Mouse (Mus musculus) layer of hippocampus, adult 8-10 months (tissue): ENCODE results near the gene Hydin. TPM values are rescaled to one million over a fixed set of nuclear protein-coding genes. Genes with fewer than 3 reads are reported as not detected.
A peak's percentile ranks its signal among the peaks of the same experiment; 100 is the strongest.
"Not testable (repeated sequence)": the region's sequence is repeated elsewhere in the genome, so short reads cannot be mapped to it uniquely, and the experiment has no call there.

Experiments used
- DNase-seq, 2 experiments: peaks; one replicate each; pipeline ENCODE4 v3.0.0; 2022; ENCODE audit warnings: low spot score in 2 of 2
- total RNA-seq, 4 experiments: library from RNA; stranded (reverse); gene quantifications; 2 replicates each; pipeline ENCODE4 v1.2.4; 2022

The Hydin gene
- under 1 TPM; 0.63 to 0.96 (median 0.70) TPM for total RNA-seq

DNA sequence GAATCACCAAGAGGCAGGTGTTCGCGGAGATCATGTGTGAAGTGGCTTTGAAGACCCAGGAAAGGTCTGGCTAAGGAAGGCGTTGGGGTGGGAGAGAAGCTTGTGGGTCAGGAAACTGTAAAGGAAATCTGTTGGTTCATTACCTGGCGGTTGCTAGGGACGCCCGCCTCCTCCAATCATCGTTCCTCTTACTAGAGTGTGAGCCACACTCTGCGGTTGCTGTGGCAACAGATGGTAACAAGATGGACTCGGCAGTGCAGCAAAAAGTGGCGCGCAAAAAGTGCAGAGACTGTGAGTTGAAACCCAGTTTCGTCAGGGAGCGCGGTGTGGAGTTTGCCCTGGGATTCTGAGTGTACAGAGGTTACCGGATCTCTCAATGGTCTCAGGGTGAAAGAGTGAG lies at the start of gene Hydin:
Gene Hydin, plus strand, starts transcription at position 237 of the 400 bp plus-strand sequence.
- DNase-seq: peak; percentile 81 to 84

GRCm38 (mm10) chr8:110217198-110217597 lies 49.6 kb upstream of the Hydin start:
- no peak for DNase-seq

GRCm38 (mm10) chr8:110217681-110218131 lies 49.1 kb upstream of the Hydin start:
- DNase-seq: peak; percentile 99 to 100

- DNase-seq: no peak
These were observed 48.3 kb upstream of the Hydin start for GRCm38 (mm10) chr8:110218511-110218910.

DNA sequence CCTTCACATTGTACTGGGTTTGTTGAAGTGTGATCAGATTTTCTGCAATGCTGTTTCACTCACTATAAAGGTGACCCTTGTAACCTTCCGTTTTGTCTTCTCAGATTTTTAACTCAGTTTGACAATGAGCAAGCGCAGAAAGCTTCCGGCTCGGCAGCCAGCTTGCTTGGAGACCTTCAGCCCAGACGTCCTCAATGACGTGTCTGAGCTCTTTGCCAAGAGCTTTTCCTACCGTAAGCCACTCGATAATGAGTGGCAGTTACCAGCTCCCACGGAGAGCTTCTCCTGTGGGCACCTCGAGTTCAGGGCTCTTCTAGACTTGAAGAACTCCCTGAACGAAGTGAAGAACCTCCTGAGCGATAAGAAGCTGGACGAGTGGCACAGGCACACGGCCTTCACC lies 45.8 kb upstream of the Hydin start:
- DNase-seq: no peak

DNA sequence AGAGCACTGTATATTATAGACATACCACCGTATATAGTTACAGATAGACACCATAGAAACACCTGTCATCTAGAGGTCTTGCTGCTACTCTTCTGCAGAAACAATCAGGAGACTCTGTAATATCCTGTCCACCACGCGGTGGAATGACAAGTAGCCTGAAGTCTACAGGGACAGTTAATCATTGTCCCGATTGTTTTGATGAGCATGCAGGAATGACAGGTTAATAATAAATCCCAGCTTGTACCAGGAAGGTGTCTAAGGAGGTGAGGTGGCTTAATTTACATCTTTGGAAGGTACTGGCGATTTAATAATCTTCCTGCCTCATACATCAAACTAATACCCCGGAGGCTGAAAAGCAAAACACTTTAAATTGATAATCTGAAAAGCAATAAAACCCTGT lies 36.0 kb upstream of the Hydin start:
- no peak for DNase-seq

GRCm38 (mm10) chr8:110242278-110243177 lies 24.2 kb upstream of the Hydin start:
- DNase-seq: no peak

DNA sequence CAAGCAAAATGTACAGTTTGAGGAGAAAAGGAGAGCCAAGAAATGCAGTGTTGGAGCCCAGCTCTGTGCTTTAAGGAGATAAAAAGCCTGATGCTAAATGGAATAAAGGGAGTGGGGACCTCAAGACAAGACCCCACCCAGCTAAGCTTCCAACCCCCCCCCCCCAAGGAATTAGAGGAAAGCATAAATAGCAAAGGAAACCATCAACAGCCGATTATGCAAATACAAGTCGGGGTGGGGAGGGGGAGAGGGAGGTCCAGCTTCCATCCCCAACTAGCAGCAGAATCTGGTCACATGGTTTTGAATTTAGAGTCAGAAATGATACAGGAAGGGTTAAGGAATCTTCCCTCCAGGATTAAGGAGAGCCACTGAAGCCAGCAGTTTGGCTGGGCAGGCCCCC lies 22.2 kb upstream of the Hydin start:
- no peak for DNase-seq

- DNase-seq: no peak
These were observed 19.5 kb upstream of the Hydin start for GRCm38 (mm10) chr8:110247238-110247637.

- DNase-seq: no peak
These were observed 12.8 kb upstream of the Hydin start for GRCm38 (mm10) chr8:110253986-110254385.

DNA sequence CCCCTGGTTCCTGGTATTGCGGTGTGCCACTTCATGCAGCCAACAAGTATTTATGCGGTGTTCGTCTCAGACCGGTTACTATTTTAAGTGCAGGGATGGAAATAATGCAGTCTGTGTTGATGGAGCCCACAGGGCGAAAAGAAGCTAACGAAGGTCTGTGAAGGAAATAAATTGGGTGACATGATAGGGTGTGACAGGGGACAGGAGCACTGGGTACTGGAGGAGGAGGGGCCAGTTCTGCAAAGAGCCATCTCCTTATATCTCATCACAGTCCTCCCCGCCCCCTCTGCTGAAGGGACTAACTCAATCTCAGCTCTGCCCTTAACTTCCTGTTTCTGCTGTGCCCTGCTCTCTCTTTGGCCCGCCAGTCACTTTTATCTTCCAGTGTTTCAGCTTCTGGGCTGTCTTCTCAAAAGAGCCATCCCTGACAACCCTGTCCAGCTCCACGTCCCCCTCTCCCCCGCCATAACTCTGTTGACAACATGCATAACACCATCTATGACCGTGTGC lies 926 bp upstream of the Hydin start:
- DNase-seq: no peak

DNA sequence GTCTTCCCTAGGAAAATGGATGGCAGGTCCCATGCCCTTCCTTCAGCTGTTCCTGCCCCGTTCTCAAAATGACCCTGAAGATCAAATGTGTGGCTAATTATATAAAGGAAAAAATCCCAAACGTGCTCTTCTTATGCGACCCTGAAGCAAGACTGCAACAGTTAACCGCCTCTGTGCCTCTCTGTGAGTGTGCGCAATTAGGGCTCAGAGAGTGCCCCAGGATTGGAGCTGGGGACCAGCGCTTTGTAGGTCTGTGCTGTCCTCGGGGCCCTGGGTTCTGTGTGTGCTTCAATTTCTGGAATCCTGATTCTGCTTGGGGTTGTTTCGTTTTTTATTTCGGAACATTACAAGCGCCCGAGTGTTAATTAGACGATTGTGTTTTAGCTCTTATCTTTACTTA lies 491 bp downstream of the Hydin start:
- no peak for DNase-seq

DNA sequence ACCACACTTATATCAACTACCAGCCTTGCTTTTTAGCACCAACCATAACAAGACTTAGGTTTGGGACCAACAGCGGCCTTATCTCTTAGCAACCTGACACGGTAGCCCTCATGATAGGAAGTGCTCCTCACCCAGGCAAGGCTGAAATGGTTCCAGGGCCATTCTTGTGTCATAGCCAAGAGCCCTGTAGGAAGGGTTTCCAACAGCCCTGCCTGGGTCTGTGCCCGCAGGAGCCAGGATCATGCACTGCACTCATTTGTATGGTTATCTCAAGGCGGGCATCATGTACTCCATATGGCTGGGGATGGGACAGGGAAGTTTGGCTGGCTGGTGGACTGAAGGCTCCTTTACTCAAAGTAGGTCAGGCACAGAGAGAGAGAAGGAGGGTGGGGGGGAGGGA lies 3.9 kb downstream of the Hydin start:
- no peak for DNase-seq

DNA sequence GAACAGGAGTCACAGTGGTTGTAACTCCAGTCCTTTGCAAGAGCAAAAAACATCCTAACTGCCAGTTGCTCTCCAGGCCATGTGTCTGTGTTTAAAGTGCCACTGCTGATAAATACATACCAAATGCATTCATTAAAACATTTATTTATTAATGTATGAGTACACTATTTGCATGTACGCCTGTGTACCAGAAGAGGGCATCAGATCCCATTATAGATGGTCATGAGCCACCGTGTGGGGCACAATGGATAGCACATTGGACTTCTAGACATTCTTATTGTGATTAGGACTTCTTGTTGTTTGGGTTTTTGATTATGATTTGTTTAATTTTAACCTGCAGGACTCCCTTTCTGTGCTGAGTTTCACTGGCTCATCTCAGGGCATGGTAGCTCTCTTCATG lies 6.6 kb downstream of the Hydin start:
- no peak for DNase-seq

- DNase-seq: peak in 1 of 2 experiments; percentile 3
These were observed 8.9 kb downstream of the Hydin start for GRCm38 (mm10) chr8:110275465-110276258.

- no peak for DNase-seq
These were observed 9.4 kb downstream of the Hydin start for GRCm38 (mm10) chr8:110276259-110276560.

- no peak for DNase-seq
These were observed 45.9 kb downstream of the Hydin start for GRCm38 (mm10) chr8:110312715-110313114.

- DNase-seq: no peak
These were observed 49.0 kb downstream of the Hydin start for GRCm38 (mm10) chr8:110315826-110316225.

- DNase-seq: no peak
These were observed 52.8 kb downstream of the Hydin start for GRCm38 (mm10) chr8:110319586-110319985.

DNA sequence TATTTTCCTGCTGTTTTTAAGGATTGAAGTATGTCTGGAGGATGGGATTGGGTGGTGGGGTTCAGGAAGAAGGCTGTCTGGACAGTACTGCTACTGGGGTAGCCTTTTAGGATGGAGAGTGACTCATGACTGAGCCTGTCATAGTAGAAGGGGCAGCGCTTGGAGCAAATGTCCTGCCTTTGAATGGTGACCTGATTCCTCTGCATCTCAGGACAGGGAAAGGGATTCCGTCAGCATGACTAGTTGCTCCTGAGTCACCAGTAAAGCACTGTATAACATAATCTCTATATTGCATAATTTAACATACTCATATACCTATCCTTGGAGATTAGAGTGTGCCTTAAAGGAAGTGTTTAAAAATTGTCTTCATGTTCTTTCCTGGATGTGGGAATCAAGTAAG lies 54.7 kb downstream of the Hydin start:
- DNase-seq: no peak

DNA sequence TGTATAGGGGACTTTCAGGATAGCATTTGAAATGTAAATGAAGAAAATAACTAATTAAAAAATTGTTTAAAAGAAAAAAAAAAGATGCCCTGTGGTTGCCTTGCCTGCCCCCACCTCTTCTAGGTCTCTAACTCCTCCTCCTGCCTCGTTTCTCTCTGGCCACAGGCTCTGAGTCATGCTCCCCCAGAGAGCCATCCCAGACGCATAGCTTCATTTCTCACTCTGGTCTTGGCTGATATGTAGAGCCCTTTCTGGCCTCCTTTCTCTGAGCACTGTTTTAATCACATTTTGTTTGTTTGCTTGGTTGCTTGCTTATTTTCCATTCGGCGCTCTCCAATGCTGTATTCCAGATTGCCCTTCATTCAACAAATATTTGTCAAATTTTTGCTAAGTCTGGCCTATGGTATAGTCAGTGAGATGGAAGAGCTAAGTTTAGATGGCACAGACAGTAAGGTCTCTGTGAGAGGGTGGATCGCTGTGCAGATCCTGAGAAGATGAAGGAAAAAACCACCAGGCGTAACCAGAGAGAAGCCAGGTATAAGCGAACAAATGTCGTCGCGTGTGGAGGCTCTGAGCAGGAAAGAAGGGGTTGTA lies 57.3 kb downstream of the Hydin start:
- no peak for DNase-seq

DNA sequence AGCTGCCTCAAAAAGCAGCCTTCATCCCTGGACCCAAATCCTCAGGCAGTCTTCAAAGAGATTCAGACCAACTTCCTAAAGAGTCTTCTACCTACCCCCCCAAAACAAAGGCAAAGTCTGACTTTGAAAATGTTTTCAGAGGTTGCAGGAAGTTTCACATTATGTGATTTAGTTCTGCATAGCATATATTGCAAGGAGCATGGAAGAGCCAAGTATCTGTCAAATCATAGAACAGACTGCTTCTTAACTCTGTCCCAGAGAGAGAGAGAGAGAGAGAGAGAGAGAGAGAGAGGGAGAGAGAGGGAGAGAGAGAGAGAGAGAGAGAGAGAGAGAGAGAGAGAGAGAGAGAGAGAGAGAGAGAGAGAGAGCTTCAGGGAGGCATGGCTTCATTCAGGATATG lies 60.3 kb downstream of the Hydin start:
- DNase-seq: not testable (repeated sequence)
